Mouse (Mus musculus) heart, embryonic 15.5 days (tissue): ENCODE measurements at regions not wholly inside any gene's neighbourhood (a gene's known extent, or its start where the extent isn't known, plus 50 kb on each side); places are given as distances from the start of the nearest gene placed in this dataset.

ENCODE experiments used
- ATAC-seq: fragments of 200-750 bp; cut with Nextera tagmentation; replicated peaks from 2 replicates; pipeline ENCODE4 v1.8.0; 2017; ENCODE audit warnings: low read depth, moderate TSS enrichment; ENCODE audit not compliant: insufficient number of reproducible peaks, insufficient read depth, low FRiP score
- H3K27ac ChIP-seq: fragments of 300-500 bp; sonication (generic); 2 replicates; pipeline ENCODE4 v1.5.1; 2015; ENCODE audit warnings: mild to moderate bottlenecking, inconsistent platforms
- H3K27me3 ChIP-seq: fragments of 300-500 bp; sonication (generic); 2 replicates; pipeline ENCODE4 v1.6.1; 2015; ENCODE audit warnings: inconsistent platforms
- H3K36me3 ChIP-seq: fragments of 300-500 bp; sonication (generic); 2 replicates; pipeline ENCODE4 v1.6.1; 2015; ENCODE audit warnings: mild to moderate bottlenecking, inconsistent platforms
- H3K4me1 ChIP-seq: fragments of 300-500 bp; sonication (generic); replicated peaks from 2 replicates; pipeline ENCODE4 v1.6.1; 2015; ENCODE audit warnings: inconsistent platforms
- H3K4me2 ChIP-seq: fragments of 300-500 bp; sonication (generic); 2 replicates; pipeline ENCODE4 v1.6.1; 2015; ENCODE audit warnings: inconsistent platforms, mild to moderate bottlenecking, moderate library complexity
- H3K4me3 ChIP-seq: fragments of 300-500 bp; sonication (generic); 2 replicates; pipeline ENCODE4 v1.5.1; 2015; ENCODE audit warnings: mild to moderate bottlenecking, inconsistent platforms
- H3K9ac ChIP-seq: fragments of 300-500 bp; sonication (generic); 2 replicates; pipeline ENCODE4 v1.6.1; 2015; ENCODE audit warnings: mild to moderate bottlenecking, inconsistent platforms
- H3K9me3 ChIP-seq: fragments of 300-500 bp; sonication (generic); replicated peaks from 2 replicates; pipeline ENCODE4 v1.6.1; 2016; ENCODE audit warnings: inconsistent platforms
- WGBS: fragments of 180-500 bp; shearing (Covaris S2); methylation state at CpG from one replicate; pipeline ENCODE4 v1.1.7; 2015; ENCODE audit warnings: mixed read lengths; 5-methylcytosine and 5-hydroxymethylcytosine counted together

GRCm38 (mm10) chr1:61288946-61289345 lies 311.2 kb downstream of the Icos start:
- no peak overlapping the region for H3K9ac ChIP-seq
- 86% methylated on average over 6 of the region's 6 CpGs for WGBS
- ATAC-seq, result no peak
- H3K27ac ChIP-seq, result no peak overlapping the region
- H3K36me3 ChIP-seq, result no peaks in the 10 kb centered on the region
- H3K9me3 ChIP-seq, result no peaks in the 10 kb centered on the region
- no peaks in the 10 kb centered on the region for H3K27me3 ChIP-seq
- H3K4me2 ChIP-seq, result no peak overlapping the region
- no peak overlapping the region for H3K4me3 ChIP-seq
- H3K4me1 ChIP-seq, result no peaks in the 10 kb centered on the region

GRCm38 (mm10) chr1:61289552-61289951 lies 311.8 kb downstream of the Icos start:
- Histone ChIP-seq H3K27me3 (no peaks in the 10 kb centered on the region), H3K4me1 (no peaks in the 10 kb centered on the region), H3K9ac (no peak overlapping the region), H3K27ac (no peak overlapping the region), H3K4me2 (no peak overlapping the region), H3K9me3 (no peaks in the 10 kb centered on the region), H3K36me3 (no peaks in the 10 kb centered on the region), H3K4me3 (no peak overlapping the region)
- no peak for ATAC-seq
- 74% methylated on average over 4 of the region's 4 CpGs for WGBS

- no peaks in the 10 kb centered on the region for H3K9me3 ChIP-seq
- no peak for ATAC-seq
- 35% methylated on average over 5 of the region's 5 CpGs for WGBS
Observed at GRCm38 (mm10) chr1:61293106-61293505, 315.4 kb downstream of the Icos start.

GRCm38 (mm10) chr1:61295219-61295618 lies 317.5 kb downstream of the Icos start:
- no peak overlapping the region for H3K4me3 ChIP-seq
- H3K9ac ChIP-seq, result no peak overlapping the region
- no peaks in the 10 kb centered on the region for H3K27me3 ChIP-seq
- H3K9me3 ChIP-seq, result no peaks in the 10 kb centered on the region
- ATAC-seq, result no peak
- 77% methylated on average over 3 of the region's 3 CpGs for whole genome bisulfite sequencing
- H3K4me2 ChIP-seq, result no peak overlapping the region
- H3K36me3 ChIP-seq, result no peaks in the 10 kb centered on the region
- H3K4me1 ChIP-seq, result no peaks in the 10 kb centered on the region
- H3K27ac ChIP-seq, result no peak overlapping the region

More at GRCm38 (mm10) chr1:61293106-61293505, 315.4 kb downstream of the Icos start:
- no peak overlapping the region for H3K4me3 ChIP-seq
- no peaks in the 10 kb centered on the region for H3K27me3 ChIP-seq
- no peaks in the 10 kb centered on the region for H3K36me3 ChIP-seq
- H3K4me2 ChIP-seq, result no peak overlapping the region
- no peak overlapping the region for H3K9ac ChIP-seq
- H3K27ac ChIP-seq, result no peak overlapping the region
- H3K4me1 ChIP-seq, result no peaks in the 10 kb centered on the region

- no peak overlapping the region for H3K27ac ChIP-seq
- no peak overlapping the region for H3K4me2 ChIP-seq
- WGBS, result 58% methylated on average over 4 of the region's 4 CpGs
- H3K27me3 ChIP-seq, result no peaks in the 10 kb centered on the region
- H3K9me3 ChIP-seq, result no peaks in the 10 kb centered on the region
- no peaks in the 10 kb centered on the region for H3K36me3 ChIP-seq
- H3K4me1 ChIP-seq, result no peaks in the 10 kb centered on the region
- no peak overlapping the region for H3K4me3 ChIP-seq
- ATAC-seq, result no peak
- no peak overlapping the region for H3K9ac ChIP-seq
Observed at GRCm38 (mm10) chr1:61296831-61297230, 319.1 kb downstream of the Icos start.

GRCm38 (mm10) chr1:61297361-61297760 lies 319.6 kb downstream of the Icos start:
- Histone ChIP-seq H3K9ac (no peak overlapping the region), H3K9me3 (no peaks in the 10 kb centered on the region), H3K36me3 (no peaks in the 10 kb centered on the region), H3K27me3 (no peaks in the 10 kb centered on the region), H3K4me1 (no peaks in the 10 kb centered on the region), H3K27ac (no peak overlapping the region), H3K4me2 (no peak overlapping the region), H3K4me3 (no peak overlapping the region)
- no peak for ATAC-seq
- 87% methylated on average over 3 of the region's 3 CpGs for WGBS

GRCm38 (mm10) chr1:61298064-61298463 lies 320.3 kb downstream of the Icos start:
- no peak overlapping the region for H3K9ac ChIP-seq
- no peaks in the 10 kb centered on the region for H3K4me1 ChIP-seq
- H3K4me3 ChIP-seq, result no peak overlapping the region
- WGBS, result 25% methylated on average over 3 of the region's 3 CpGs
- H3K9me3 ChIP-seq, result no peaks in the 10 kb centered on the region
- no peak for ATAC-seq
- no peaks in the 10 kb centered on the region for H3K36me3 ChIP-seq
- no peak overlapping the region for H3K4me2 ChIP-seq
- no peaks in the 10 kb centered on the region for H3K27me3 ChIP-seq
- H3K27ac ChIP-seq, result peak overlapping the region; percentile 13; the same call in 1 of the 2 replicates

GRCm38 (mm10) chr1:61298779-61299178 lies 321.1 kb downstream of the Icos start:
- ATAC-seq, result no peak
- no peak overlapping the region for H3K4me2 ChIP-seq
- no peaks in the 10 kb centered on the region for H3K4me1 ChIP-seq
- H3K4me3 ChIP-seq, result no peak overlapping the region
- WGBS, result 85% methylated on average over 6 of the region's 6 CpGs
- no peak overlapping the region for H3K9ac ChIP-seq
- no peaks in the 10 kb centered on the region for H3K9me3 ChIP-seq
- H3K27me3 ChIP-seq, result no peaks in the 10 kb centered on the region
- no peaks in the 10 kb centered on the region for H3K36me3 ChIP-seq
- H3K27ac ChIP-seq, result no peak overlapping the region

- Histone ChIP-seq H3K9me3 (no peaks in the 10 kb centered on the region), H3K4me2 (no peak overlapping the region), H3K9ac (no peak overlapping the region), H3K4me3 (no peak overlapping the region), H3K36me3 (no peaks in the 10 kb centered on the region), H3K4me1 (0 out of 2 replicates have a peak, but pooled peaks cover 2% of the 10 kb centered on the region), H3K27me3 (no peaks in the 10 kb centered on the region), H3K27ac (no peak overlapping the region)
- no peak for ATAC-seq
- WGBS, result 78% methylated on average over 4 of the region's 4 CpGs
Observed at GRCm38 (mm10) chr1:61300491-61300890, 322.8 kb downstream of the Icos start.

- 66% methylated on average over 24 of the region's 24 CpGs for WGBS
- H3K27ac ChIP-seq, result no peak overlapping the region
- no peak overlapping the region for H3K9ac ChIP-seq
- no peak overlapping the region for H3K4me3 ChIP-seq
- no peaks in the 10 kb centered on the region for H3K9me3 ChIP-seq
- ATAC-seq, result no peak
- no peaks in the 10 kb centered on the region for H3K27me3 ChIP-seq
- H3K36me3 ChIP-seq, result no peaks in the 10 kb centered on the region
- H3K4me2 ChIP-seq, result no peak overlapping the region
- H3K4me1 ChIP-seq, result peaks cover 3% of the 10 kb centered on the region; the same call in 1 of the 2 replicates
Observed at GRCm38 (mm10) chr1:61301041-61302030, 323.6 kb downstream of the Icos start.

- no peak overlapping the region for H3K9ac ChIP-seq
- no peak overlapping the region for H3K4me3 ChIP-seq
- H3K9me3 ChIP-seq, result no peaks in the 10 kb centered on the region
- no peak overlapping the region for H3K4me2 ChIP-seq
- peaks cover 7% of the 10 kb centered on the region; the same call in 1 of the 2 replicates for H3K4me1 ChIP-seq
- H3K36me3 ChIP-seq, result no peaks in the 10 kb centered on the region
- WGBS, result 83% methylated on average over 8 of the region's 8 CpGs
- H3K27ac ChIP-seq, result no peak overlapping the region
- ATAC-seq, result no peak
- H3K27me3 ChIP-seq, result no peaks in the 10 kb centered on the region
Observed at GRCm38 (mm10) chr1:61302570-61303071, 324.9 kb downstream of the Icos start.
